Mouse (Mus musculus) kidney, adult 2 months (tissue): ENCODE measurements around the gene Sptbn2.

Source experiments
- CTCF ChIP-seq: fragments of 200-500 bp; conservative IDR thresholded peaks from 2 replicates; pipeline ENCODE4 v1.5.1; 2011; ENCODE audit warnings: low read depth, mild to moderate bottlenecking, control low read depth, low read length, moderate library complexity, mixed read lengths; ENCODE audit not compliant: insufficient read depth, insufficient read length
- POLR2A ChIP-seq: fragments of 200-500 bp; IDR thresholded peaks from one replicate; pipeline ENCODE4 v1.6.1; 2011; ENCODE audit warnings: low read depth, low read length, control low read depth

DNA sequence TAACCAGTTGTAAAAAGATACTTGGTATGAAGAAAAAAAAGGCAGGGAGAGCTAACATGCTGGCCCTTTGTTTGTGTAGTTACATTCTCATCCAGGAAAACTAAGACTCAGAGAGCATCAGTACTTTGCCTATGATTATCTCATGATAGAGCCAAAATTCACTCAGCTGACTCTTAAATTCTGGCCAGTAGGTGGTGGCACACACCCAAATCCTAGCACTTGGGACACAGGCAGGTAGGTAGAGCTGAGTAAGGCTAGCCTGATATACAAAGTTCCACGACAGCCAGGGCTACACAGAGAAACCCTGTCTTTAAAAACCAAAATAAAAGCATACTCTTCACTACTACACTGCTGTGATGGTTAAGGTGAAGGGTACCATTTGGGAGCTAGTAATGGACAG, 51.9 kb downstream of the Sptbn2 start:
- TF ChIP-seq POLR2A (no peak), CTCF (peak; percentile 52)
